19 mouse cellular contexts compared by ENCODE assay signal in the genomic region with DNA sequence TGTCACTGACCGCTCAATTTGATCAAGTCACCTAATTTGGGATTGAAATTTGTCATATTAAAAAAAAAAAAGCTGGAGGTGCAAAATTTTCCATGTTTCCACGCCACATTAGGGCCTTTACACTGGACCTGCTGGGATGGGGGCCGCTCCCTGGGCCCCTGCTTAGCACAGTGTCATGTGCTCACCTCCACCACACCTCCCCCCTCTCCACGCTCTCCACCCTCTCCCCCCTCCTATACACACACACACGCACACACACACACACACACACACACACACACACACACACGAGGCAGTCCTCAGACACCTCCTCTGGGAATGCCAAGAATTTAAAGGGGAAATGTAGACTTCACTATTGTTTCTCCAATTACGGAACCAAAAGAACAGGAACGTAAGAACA.
"Had no signal": no experiment of that assay in that cellular context is flagged by ENCODE, and none has a peak within 500 bp of the region (broad histone marks: within the 10 kb centered on the region; RNA-seq: fewer than 3 reads in every experiment).

No protein-coding gene starts in this region.

- H3K4me2 ChIP-seq: lung, embryonic 14.5 days; midbrain, embryonic 12.5 days; neural tube, embryonic 13.5 days; neural tube, embryonic 15.5 days; stomach, embryonic 15.5 days had no signal

- H3K9ac ChIP-seq: lung, embryonic 14.5 days; midbrain, embryonic 12.5 days; neural tube, embryonic 13.5 days; neural tube, embryonic 15.5 days; stomach, embryonic 15.5 days had no signal

- H3K27ac ChIP-seq: midbrain, embryonic 10.5 days; midbrain, embryonic 12.5 days; neural tube, embryonic 13.5 days; neural tube, embryonic 15.5 days; stomach, embryonic 15.5 days; stomach, postnatal 0 days had no signal

- H3K9me3 ChIP-seq: midbrain, embryonic 10.5 days; midbrain, embryonic 12.5 days; neural tube, embryonic 13.5 days; neural tube, embryonic 15.5 days; stomach, embryonic 15.5 days had no signal

- H3K27me3 ChIP-seq: midbrain, embryonic 12.5 days; neural tube, embryonic 13.5 days; neural tube, embryonic 15.5 days; stomach, embryonic 15.5 days had no signal

- DNase-seq: lung, adult 18-20 months; lung, embryonic 14.5 days; lung, postnatal 14 days; lung, postnatal 36 days; midbrain, embryonic 14.5 days; retina, postnatal 1 day; right cerebral cortex, adult 18-20 months; right cerebral cortex, postnatal 14 days; thymus, adult 2 months; thymus, postnatal 25 days; thymus, postnatal 4 days had no signal

- H3K4me3 ChIP-seq: midbrain, embryonic 10.5 days; midbrain, embryonic 12.5 days; myocyte; neural tube, embryonic 13.5 days; neural tube, embryonic 15.5 days; stomach, embryonic 15.5 days had no signal

- ATAC-seq: midbrain, embryonic 16.5 days had no signal

- H3K36me3 ChIP-seq: midbrain, embryonic 10.5 days; midbrain, embryonic 12.5 days; neural tube, embryonic 13.5 days; neural tube, embryonic 15.5 days; stomach, embryonic 15.5 days had no signal
